Mouse (Mus musculus) CH12.LX (cell line): ENCODE data around the gene Pafah1b1. TPM values are rescaled to one million over a fixed set of nuclear protein-coding genes. Genes with fewer than 3 reads are reported as not detected.

ENCODE experiments used
- DNase-seq: peaks from one replicate; pipeline ENCODE4 v3.0.0-alpha.2; 2013; ENCODE audit errors: extremely low read depth
- H3K27ac ChIP-seq: 2 replicates; pipeline ENCODE4 v1.5.1; 2012; ENCODE audit warnings: low read depth, mild to moderate bottlenecking, control low read depth, moderate library complexity; ENCODE audit not compliant: insufficient read depth
- H3K27me3 ChIP-seq: replicated peaks from 2 replicates; pipeline ENCODE3; 2012; ENCODE audit warnings: inconsistent platforms
- H3K36me3 ChIP-seq, 2 experiments: replicated peaks in 1 of 2; 2 replicates each; pipeline versions ENCODE3 to v1.6.1; 2012; ENCODE audit warnings: inconsistent platforms in 1 of 2, low read length in 1 of 2, mild to moderate bottlenecking in 1 of 2, mixed read lengths in 1 of 2, moderate library complexity in 1 of 2; ENCODE audit not compliant: control insufficient read depth in 1 of 2, insufficient read depth in 1 of 2
- H3K4me1 ChIP-seq, 2 experiments: 2 replicates each; pipeline ENCODE4 v1.6.1; 2012; ENCODE audit warnings: inconsistent platforms in 1 of 2, moderate library complexity in 1 of 2; ENCODE audit not compliant: insufficient read depth in 2 of 2, control insufficient read depth in 1 of 2
- H3K4me2 ChIP-seq: 2 replicates; pipeline ENCODE4 v1.6.1; 2012; ENCODE audit warnings: low read depth, mild to moderate bottlenecking, control low read depth; ENCODE audit not compliant: poor library complexity, insufficient read depth, severe bottlenecking
- H3K4me3 ChIP-seq, 3 experiments: fragments of 150-350 bp in 1 of 3; sonication (generic) in 1 of 3; replicated peaks in 1 of 3; 2 replicates each; pipeline versions ENCODE3 to v1.5.1; 2011 to 2012; ENCODE audit warnings: low read depth in 2 of 3, low read length in 2 of 3, mild to moderate bottlenecking in 2 of 3, moderate library complexity in 2 of 3, control low read depth in 1 of 3, improper control_type of control experiment in 1 of 3, inconsistent platforms in 1 of 3, mixed read lengths in 1 of 3; ENCODE audit not compliant: poor library complexity in 1 of 3
- H3K79me2 ChIP-seq: replicated peaks from 2 replicates; pipeline ENCODE4 v1.6.1; 2012; ENCODE audit warnings: mild to moderate bottlenecking, moderate library complexity; ENCODE audit not compliant: control insufficient read depth, poor library complexity, insufficient read depth, severe bottlenecking; ENCODE audit errors: extremely low read depth
- H3K9ac ChIP-seq: 2 replicates; pipeline ENCODE4 v1.6.1; 2012; ENCODE audit warnings: low read depth, mild to moderate bottlenecking, control low read depth, moderate library complexity; ENCODE audit not compliant: insufficient read depth
- H3K9me3 ChIP-seq: replicated peaks from 2 replicates; pipeline ENCODE3; 2012; ENCODE audit warnings: low read length, inconsistent platforms, mixed read lengths
- BHLHE40 ChIP-seq: IDR thresholded peaks from 2 replicates; pipeline ENCODE4 v1.6.1; 2011; ENCODE audit warnings: mild to moderate bottlenecking, low read depth, low read length, improper control_type of control experiment
- CHD1 ChIP-seq: IDR thresholded peaks from 2 replicates; pipeline ENCODE4 v1.6.1; 2012; ENCODE audit warnings: low read depth, low read length, improper control_type of control experiment, inconsistent platforms
- CHD2 ChIP-seq: IDR thresholded peaks from 2 replicates; pipeline ENCODE4 v1.6.1; 2011; ENCODE audit warnings: low read length, improper control_type of control experiment
- CTCF ChIP-seq, 2 experiments: IDR thresholded peaks in 1 of 2; conservative IDR thresholded peaks in 1 of 2; 2 replicates each; pipeline ENCODE4 v1.5.1; 2011 to 2012; ENCODE audit warnings: low read depth in 2 of 2, low read length in 2 of 2, improper control_type of control experiment in 1 of 2, inconsistent platforms in 1 of 2, mild to moderate bottlenecking in 1 of 2, moderate library complexity in 1 of 2
- E2F4 ChIP-seq: IDR thresholded peaks from 2 replicates; pipeline ENCODE4 v1.6.1; 2011; ENCODE audit warnings: low read depth, low read length, improper control_type of control experiment; ENCODE audit not compliant: insufficient replicate concordance
- ELF1 ChIP-seq: IDR thresholded peaks from 2 replicates; pipeline ENCODE4 v1.6.1; 2014; ENCODE audit warnings: low read depth, mild to moderate bottlenecking, inconsistent platforms, low read length, improper control_type of control experiment
- EP300 ChIP-seq: IDR thresholded peaks from 2 replicates; pipeline ENCODE4 v1.6.1; 2011; ENCODE audit warnings: low read length, improper control_type of control experiment
- ETS1 ChIP-seq: conservative IDR thresholded peaks from 2 replicates; pipeline ENCODE4 v1.6.1; 2012; ENCODE audit warnings: low read depth, mild to moderate bottlenecking, inconsistent platforms, low read length, improper control_type of control experiment, moderate library complexity
- GABPA ChIP-seq: IDR thresholded peaks from 2 replicates; pipeline ENCODE4 v1.6.1; 2012; ENCODE audit warnings: low read depth, low read length, improper control_type of control experiment, inconsistent platforms; ENCODE audit not compliant: insufficient replicate concordance
- HCFC1 ChIP-seq: IDR thresholded peaks from 2 replicates; pipeline ENCODE4 v1.6.1; 2012; ENCODE audit warnings: low read depth, mild to moderate bottlenecking, inconsistent platforms, low read length, improper control_type of control experiment
- IRF4 ChIP-seq: IDR thresholded peaks from 2 replicates; pipeline ENCODE4 v1.6.1; 2014; ENCODE audit warnings: low read depth, mild to moderate bottlenecking, inconsistent platforms, low read length, improper control_type of control experiment
- JUN ChIP-seq: IDR thresholded peaks from 2 replicates; pipeline ENCODE4 v1.6.1; 2011; ENCODE audit warnings: low read depth, mild to moderate bottlenecking, low read length, improper control_type of control experiment, moderate library complexity; ENCODE audit not compliant: insufficient read depth
- JUND ChIP-seq: conservative IDR thresholded peaks from 2 replicates; pipeline ENCODE4 v1.6.1; 2011; ENCODE audit warnings: low read depth, low read length, improper control_type of control experiment
- MAFK ChIP-seq: IDR thresholded peaks from 2 replicates; pipeline ENCODE4 v1.6.1; 2011; ENCODE audit warnings: low read length, improper control_type of control experiment; ENCODE audit not compliant: insufficient replicate concordance
- MAZ ChIP-seq: IDR thresholded peaks from 2 replicates; pipeline ENCODE4 v1.6.1; 2012; ENCODE audit warnings: low read depth, mild to moderate bottlenecking, inconsistent platforms, low read length, improper control_type of control experiment, moderate library complexity
- NELFE ChIP-seq: IDR thresholded peaks from 2 replicates; pipeline ENCODE4 v1.6.1; 2011; ENCODE audit warnings: low read depth, low read length, improper control_type of control experiment
- NRF1 ChIP-seq: IDR thresholded peaks from 2 replicates; pipeline ENCODE4 v1.6.1; 2014; ENCODE audit warnings: low read depth, mild to moderate bottlenecking, inconsistent platforms, low read length, improper control_type of control experiment, moderate library complexity
- PAX5 ChIP-seq: IDR thresholded peaks from 2 replicates; pipeline ENCODE4 v1.6.1; 2012; ENCODE audit warnings: low read length, inconsistent platforms, mixed read lengths
- POLR2A ChIP-seq: IDR thresholded peaks from 2 replicates; pipeline ENCODE4 v1.6.1; 2011; ENCODE audit warnings: low read depth, mild to moderate bottlenecking, improper control_type of control experiment, low read length
- POLR2AphosphoS2 ChIP-seq: IDR thresholded peaks from 2 replicates; pipeline ENCODE4 v1.6.1; 2011; ENCODE audit warnings: low read depth, low read length, improper control_type of control experiment
- RAD21 ChIP-seq: IDR thresholded peaks from 2 replicates; pipeline ENCODE4 v1.6.1; 2011; ENCODE audit warnings: low read depth, mild to moderate bottlenecking, low read length, improper control_type of control experiment, moderate library complexity
- RCOR1 ChIP-seq: conservative IDR thresholded peaks from 2 replicates; pipeline ENCODE4 v1.6.1; 2012; ENCODE audit warnings: low read depth, mild to moderate bottlenecking, inconsistent platforms, low read length, improper control_type of control experiment
- SMC3 ChIP-seq: IDR thresholded peaks from 2 replicates; pipeline ENCODE4 v1.6.1; 2011; ENCODE audit warnings: low read depth, low read length, improper control_type of control experiment
- TCF12 ChIP-seq: IDR thresholded peaks from 2 replicates; pipeline ENCODE4 v1.6.1; 2014; ENCODE audit warnings: low read depth, mild to moderate bottlenecking, inconsistent platforms, low read length, improper control_type of control experiment
- USF1 ChIP-seq: IDR thresholded peaks from 2 replicates; pipeline ENCODE4 v1.6.1; 2014; ENCODE audit warnings: low read depth, mild to moderate bottlenecking, inconsistent platforms, low read length, improper control_type of control experiment
- ZC3H11A ChIP-seq: IDR thresholded peaks from 2 replicates; pipeline ENCODE4 v1.6.1; 2012; ENCODE audit warnings: low read depth, mild to moderate bottlenecking, inconsistent platforms, low read length, improper control_type of control experiment
- ZKSCAN1 ChIP-seq: IDR thresholded peaks from 2 replicates; pipeline ENCODE4 v1.6.1; 2012; ENCODE audit warnings: low read depth, inconsistent platforms, low read length, improper control_type of control experiment, borderline replicate concordance
- ZMIZ1 ChIP-seq: IDR thresholded peaks from 2 replicates; pipeline ENCODE4 v1.6.1; 2012; ENCODE audit warnings: low read depth, mild to moderate bottlenecking, inconsistent platforms, low read length, improper control_type of control experiment
- dilution Hi-C: fragments of 300-500 bp; cut with MboI; formaldehyde crosslinking; loops from 2 replicates; pipeline ENCODE4 v1.14.3; 2020; ENCODE audit warnings: low sequenced_read_pairs; ENCODE audit not compliant: extremely low pct_unique_long_range_greater_than_20kb, extremely low pct_ligation_motif_present
- in situ Hi-C: fragments of 300-500 bp; cut with MboI; formaldehyde crosslinking; loops from 3 replicates; pipeline ENCODE4 v1.14.3; 2019; ENCODE audit warnings: low sequenced_read_pairs, low pct_ligation_motif_present, low pct_unique_long_range_greater_than_20kb, mixed read lengths
- polyA plus RNA-seq: library from polyadenylated mRNA; unstranded; fragments of >175 nt; gene quantifications from 2 replicates; pipeline ENCODE4 v1.2.1, GENCODE M21; 2012; ENCODE audit warnings: low read depth; ENCODE audit not compliant: insufficient read length
- total RNA-seq, 2 experiments: library from RNA; depleted of rRNA; stranded (reverse); fragments of 300-350 nt in 1 of 2; fragments of >200 nt in 1 of 2; gene quantifications; 2 replicates each; pipeline ENCODE4 v1.2.3; 2012 to 2014

The Pafah1b1 gene
- total and polyA plus RNA-seq, 3 experiments, result 53.9 to 136 (median 107) TPM

GRCm38 (mm10) chr11:74737861-74738260, 13.4 kb upstream of the Pafah1b1 start:
- Histone ChIP-seq H3K27me3 (no peaks in the 10 kb centered on the region), H3K79me2 (no peaks in the 10 kb centered on the region), H3K4me1 (peaks cover 0 to 2% of the 10 kb centered on the region in 2 experiments; a peak in 1 of 4 replicates), H3K27ac (no peak overlapping the region), H3K4me3 (no peak overlapping the region), H3K36me3 (no peaks in the 10 kb centered on the region), H3K9ac (no peak overlapping the region), H3K4me2 (no peak overlapping the region), H3K9me3 (peaks cover 4% of the 10 kb centered on the region)
- in situ Hi-C loops (no loop called here), dilution Hi-C loops (no loop called here)
- TF ChIP-seq ZC3H11A, result no peak
- TF ChIP-seq MAFK, result no peak
- TF ChIP-seq BHLHE40, result no peak
- TF ChIP-seq POLR2A, result no peak
- TF ChIP-seq PAX5, result no peak
- TF ChIP-seq JUND, result no peak
- TF ChIP-seq ETS1, result no peak
- TF ChIP-seq HCFC1, result no peak
- TF ChIP-seq NRF1, result no peak
- no peak for TF ChIP-seq CHD1
- TF ChIP-seq RCOR1, result no peak
- TF ChIP-seq ELF1, result no peak
- TF ChIP-seq USF1, result no peak
- no peak for TF ChIP-seq TCF12
- TF ChIP-seq IRF4, result no peak
- no peak for TF ChIP-seq JUN
- TF ChIP-seq GABPA, result no peak
- TF ChIP-seq E2F4, result no peak
- no peak for DNase-seq

- no peak overlapping the region for H3K27ac ChIP-seq
- peaks cover 4% of the 10 kb centered on the region for H3K9me3 ChIP-seq
- in situ Hi-C loops (no loop called here), dilution Hi-C loops (no loop called here)
- H3K4me1 ChIP-seq, result no peaks in the 10 kb centered on the region
- H3K4me2 ChIP-seq, result no peak overlapping the region
- no peaks in the 10 kb centered on the region for H3K27me3 ChIP-seq
- H3K9ac ChIP-seq, result no peak overlapping the region
- H3K4me3 ChIP-seq, result no peak overlapping the region
- no peaks in the 10 kb centered on the region for H3K79me2 ChIP-seq
- no peak for TF ChIP-seq ZKSCAN1
- TF ChIP-seq POLR2A, result no peak
- no peak for TF ChIP-seq EP300
- no peak for TF ChIP-seq NELFE
- no peak for TF ChIP-seq USF1
- no peak for TF ChIP-seq JUND
- no peak for TF ChIP-seq CTCF (conservative IDR thresholded peaks at IDR 0.05 in 1 of 2, IDR thresholded peaks at IDR 0.05 in 1 of 2; ENCODE audit: low read depth in 2 of 2, low read length in 2 of 2)
- TF ChIP-seq ZMIZ1, result no peak
- no peak for TF ChIP-seq RAD21
- TF ChIP-seq RCOR1, result no peak
- no peak for TF ChIP-seq SMC3
- no peak for TF ChIP-seq E2F4
- TF ChIP-seq MAZ, result no peak
- TF ChIP-seq CHD2, result no peak
- TF ChIP-seq CHD1, result no peak
- no peak for TF ChIP-seq POLR2AphosphoS2
- no peak for DNase-seq
- H3K36me3 ChIP-seq, result no peaks in the 10 kb centered on the region
Measured at GRCm38 (mm10) chr11:74734917-74735316, 10.4 kb upstream of the Pafah1b1 start.
